Mouse (Mus musculus) kidney, adult 2 months (tissue): ENCODE data around the gene Fnip2.

Experiments
- CTCF ChIP-seq: fragments of 200-500 bp; conservative IDR thresholded peaks from 2 replicates; pipeline ENCODE4 v1.5.1; 2011; ENCODE audit warnings: low read depth, mild to moderate bottlenecking, control low read depth, low read length, moderate library complexity, mixed read lengths; ENCODE audit not compliant: insufficient read depth, insufficient read length
- POLR2A ChIP-seq: fragments of 200-500 bp; IDR thresholded peaks from one replicate; pipeline ENCODE4 v1.6.1; 2011; ENCODE audit warnings: low read depth, low read length, control low read depth

GRCm38 (mm10) chr3:79576468-79576816 lies 8.8 kb upstream of the Fnip2 start:
- TF ChIP-seq CTCF (no peak), POLR2A (no peak)
